Mouse (Mus musculus): ENCODE results near the gene Mphosph6.

Mphosph6 gene

DNA sequence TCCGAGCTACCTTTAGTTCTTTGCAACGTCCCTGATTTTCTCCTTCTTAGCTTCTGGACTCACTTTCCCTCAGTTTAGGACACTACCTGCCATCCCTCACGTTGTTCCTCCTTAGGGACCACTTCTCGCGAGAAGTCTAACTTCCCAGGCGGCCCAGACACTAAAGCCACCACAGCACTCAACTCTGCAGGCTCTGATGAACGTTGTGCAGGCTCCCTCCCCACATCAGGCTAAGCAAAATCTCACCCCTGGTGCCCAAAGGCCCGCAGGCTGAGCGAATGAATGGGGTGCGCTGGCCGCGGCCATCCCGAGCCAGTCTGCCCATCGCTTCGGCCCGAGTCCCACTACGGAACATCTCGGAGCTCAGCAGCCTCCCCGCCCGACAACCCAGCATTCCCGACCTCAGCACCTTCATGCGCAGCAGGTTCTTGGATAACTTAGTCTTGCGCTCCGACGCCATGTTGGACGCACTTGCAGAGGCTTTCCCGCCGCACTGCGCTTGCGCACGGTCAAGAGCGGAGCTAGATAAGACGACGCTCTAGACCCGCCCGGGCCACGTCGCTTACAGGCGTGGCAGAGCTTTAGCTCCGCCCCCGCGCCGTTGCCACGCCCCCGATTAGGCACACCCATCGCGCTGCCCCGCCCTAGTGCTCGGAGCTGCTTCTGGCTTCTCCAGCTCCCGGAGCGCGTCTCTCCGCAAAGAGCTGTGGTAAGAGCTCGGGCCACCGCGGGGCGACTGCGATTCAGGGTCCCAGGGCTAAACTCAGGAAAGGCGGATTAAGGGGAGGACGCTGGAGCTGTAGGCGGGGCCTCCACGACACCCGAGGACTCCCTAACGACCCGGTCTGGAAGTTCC, at the start of gene Mphosph6:
Gene Mphosph6, minus strand, starts transcription at position 501 of the 856 bp plus-strand sequence.
- in situ Hi-C loops (cut with MseI, MboI): no loop called here

- in situ Hi-C loops (cut with MseI, MboI): no loop called here
Measured at GRCm38 (mm10) chr8:117850420-117850819, 48.7 kb upstream of the Mphosph6 start.

GRCm38 (mm10) chr8:117847865-117848264, 46.1 kb upstream of the Mphosph6 start:
- in situ Hi-C loops (cut with MseI, MboI): no loop called here

DNA sequence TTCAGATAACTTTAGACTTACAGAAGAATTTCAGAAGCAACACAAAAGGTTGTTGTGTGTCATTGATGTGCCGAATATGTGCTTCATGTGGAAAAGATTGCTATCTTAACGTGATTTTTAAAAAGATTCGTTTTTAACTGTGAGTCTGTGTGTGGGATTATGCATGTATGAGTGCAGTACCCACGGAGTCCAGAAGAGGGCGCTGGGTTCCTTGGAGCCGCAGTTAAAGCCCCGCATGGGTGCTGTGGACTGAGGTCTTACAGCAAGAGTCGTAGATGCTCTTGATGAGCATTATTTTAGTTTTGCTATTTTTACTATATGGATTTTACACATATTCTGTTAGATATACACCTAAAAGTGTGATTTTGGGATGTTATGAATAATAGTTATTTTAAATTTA, 42.0 kb upstream of the Mphosph6 start:
- in situ Hi-C loops (cut with MseI, MboI): no loop called here

- in situ Hi-C loops (cut with MseI, MboI): no loop called here
Measured at GRCm38 (mm10) chr8:117813524-117813923, 11.8 kb upstream of the Mphosph6 start.

DNA sequence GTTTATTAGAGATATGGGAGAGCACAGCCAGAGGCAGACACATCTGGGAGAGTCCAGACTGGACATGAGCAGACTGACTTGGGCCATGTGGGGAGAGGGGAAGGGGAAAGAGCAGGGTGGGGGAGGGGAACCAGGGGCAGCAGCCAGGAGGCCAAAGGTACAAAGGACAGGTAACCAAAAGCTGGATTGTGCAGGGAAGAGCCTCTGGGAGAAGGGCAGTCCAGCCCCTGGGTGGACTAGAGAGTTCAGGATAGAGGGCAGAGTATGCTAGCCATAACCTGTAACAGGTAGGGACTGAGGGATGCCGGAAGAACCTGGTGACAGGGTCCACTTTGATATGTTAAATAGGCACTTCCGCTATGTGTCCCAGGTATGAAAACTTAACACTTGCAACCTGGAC, 8.9 kb upstream of the Mphosph6 start:
- in situ Hi-C loops (cut with MseI, MboI): no loop called here

GRCm38 (mm10) chr8:117805419-117805818, 3.7 kb upstream of the Mphosph6 start:
- in situ Hi-C loops (cut with MseI, MboI): no loop called here

- in situ Hi-C loops (cut with MseI, MboI): no loop called here
Measured at GRCm38 (mm10) chr8:117802299-117802689, 551 bp upstream of the Mphosph6 start.

DNA sequence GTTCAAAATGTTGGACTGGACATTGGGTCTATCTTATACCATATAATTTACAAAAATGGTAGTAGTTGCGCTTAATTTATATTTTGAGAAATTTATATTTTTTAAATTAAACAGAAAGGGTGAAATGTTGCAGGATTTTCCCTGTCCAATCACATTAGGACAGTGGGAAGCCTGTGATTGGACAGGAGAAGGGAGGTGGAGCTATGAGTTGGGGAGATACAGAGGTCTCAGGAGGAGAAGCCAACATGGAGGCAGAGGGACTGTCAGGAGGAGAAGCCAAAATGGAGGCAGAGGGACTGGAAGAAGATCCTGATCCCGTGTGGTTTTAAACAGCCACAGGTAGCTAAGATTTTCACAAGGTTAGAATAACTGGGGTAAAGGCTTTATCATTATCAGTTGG, 3.7 kb downstream of the Mphosph6 start:
- in situ Hi-C loops (cut with MseI, MboI): no loop called here

- in situ Hi-C loops (cut with MseI, MboI): no loop called here
Measured at GRCm38 (mm10) chr8:117796464-117796863, 5.3 kb downstream of the Mphosph6 start.

DNA sequence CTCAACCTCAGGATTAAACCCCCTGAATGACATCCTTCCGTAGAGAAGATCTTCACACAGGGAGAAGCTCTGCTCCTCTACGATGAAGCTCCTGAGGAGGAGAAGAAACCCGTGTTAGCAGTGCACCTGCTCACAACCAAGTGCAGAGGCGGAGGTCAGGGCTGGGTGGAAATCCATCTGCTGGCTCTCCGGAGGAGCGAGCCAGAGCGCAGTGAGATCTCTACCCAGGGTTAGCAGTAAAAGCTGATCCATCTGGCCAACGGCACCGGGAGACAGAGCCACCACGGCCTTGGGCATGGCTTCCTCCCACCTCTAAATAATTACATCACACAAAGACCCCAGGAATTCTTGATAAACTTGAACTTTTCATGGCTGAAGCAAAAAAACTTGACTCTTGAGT, 7.2 kb downstream of the Mphosph6 start:
- in situ Hi-C loops (cut with MseI, MboI): no loop called here

- in situ Hi-C loops (cut with MseI, MboI): no loop called here
Measured at GRCm38 (mm10) chr8:117792616-117793144, 9.1 kb downstream of the Mphosph6 start.

DNA sequence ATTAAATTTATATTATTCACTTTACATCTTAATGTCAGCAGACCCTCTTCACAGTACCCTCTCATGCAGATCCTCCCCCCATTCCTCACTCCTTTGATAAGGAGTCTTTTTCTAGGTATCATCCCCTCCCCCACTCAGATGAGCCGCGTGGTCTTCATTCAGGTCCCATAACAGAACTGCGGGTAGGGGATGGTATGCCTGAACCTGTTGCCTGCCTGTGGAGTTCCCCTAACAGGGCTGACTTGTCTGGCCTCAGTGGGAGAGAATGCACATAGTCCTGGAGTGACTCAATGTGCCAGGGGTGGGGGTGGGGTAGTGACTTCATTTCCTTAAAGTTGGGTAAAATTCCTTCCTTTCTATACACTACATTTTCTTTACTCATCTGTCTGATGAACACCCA, 15.3 kb downstream of the Mphosph6 start:
- in situ Hi-C loops (cut with MseI, MboI): no loop called here

DNA sequence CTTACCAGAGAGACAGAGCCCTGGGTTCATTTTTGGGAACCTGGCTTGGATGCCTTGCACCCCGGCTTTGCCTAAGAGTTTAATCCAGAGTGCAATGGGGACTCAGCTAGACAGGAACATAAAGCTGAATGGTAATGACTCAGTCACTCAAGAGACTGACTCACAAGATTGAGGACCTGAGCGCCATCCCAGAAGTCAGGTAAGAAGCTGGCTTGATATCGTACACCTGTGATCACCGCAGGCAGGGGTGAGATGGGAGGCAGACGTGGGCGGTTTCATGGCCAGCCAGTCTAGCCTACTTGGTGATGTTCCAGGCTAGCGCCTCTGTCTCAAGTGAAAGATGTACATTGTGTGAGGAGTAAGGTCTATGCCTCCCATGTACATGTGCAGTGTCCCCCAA, 18.7 kb downstream of the Mphosph6 start:
- in situ Hi-C loops (cut with MseI, MboI): no loop called here

- in situ Hi-C loops (cut with MseI, MboI): no loop called here
Measured at GRCm38 (mm10) chr8:117781375-117782129, 20.2 kb downstream of the Mphosph6 start.

DNA sequence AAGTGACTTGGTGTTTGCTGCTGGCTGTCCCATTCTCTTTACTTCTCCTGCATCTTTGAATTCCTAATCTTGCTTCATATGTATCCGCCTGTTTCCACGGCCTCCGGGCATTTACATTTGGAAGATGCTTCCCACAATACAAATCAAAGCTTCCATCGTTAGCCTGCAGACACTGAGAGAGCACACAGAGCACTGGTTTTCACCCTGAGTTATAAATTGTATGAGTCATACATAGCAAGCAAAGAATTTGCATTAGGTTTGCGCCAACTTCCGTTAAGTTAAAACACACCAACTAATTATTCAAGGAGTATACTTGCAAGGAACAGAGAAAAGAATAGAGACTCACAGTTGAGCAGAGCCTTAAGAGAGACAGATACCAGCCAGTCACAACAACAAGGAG, 22.4 kb downstream of the Mphosph6 start:
- in situ Hi-C loops (cut with MseI, MboI): no loop called here

GRCm38 (mm10) chr8:117778531-117779322, 23.0 kb downstream of the Mphosph6 start:
- in situ Hi-C loops (cut with MseI, MboI): no loop called here

- in situ Hi-C loops (cut with MseI, MboI): no loop called here
Measured at GRCm38 (mm10) chr8:117776075-117776474, 25.7 kb downstream of the Mphosph6 start.

- in situ Hi-C loops (cut with MseI, MboI): no loop called here
Measured at GRCm38 (mm10) chr8:117775626-117776025, 26.1 kb downstream of the Mphosph6 start.

DNA sequence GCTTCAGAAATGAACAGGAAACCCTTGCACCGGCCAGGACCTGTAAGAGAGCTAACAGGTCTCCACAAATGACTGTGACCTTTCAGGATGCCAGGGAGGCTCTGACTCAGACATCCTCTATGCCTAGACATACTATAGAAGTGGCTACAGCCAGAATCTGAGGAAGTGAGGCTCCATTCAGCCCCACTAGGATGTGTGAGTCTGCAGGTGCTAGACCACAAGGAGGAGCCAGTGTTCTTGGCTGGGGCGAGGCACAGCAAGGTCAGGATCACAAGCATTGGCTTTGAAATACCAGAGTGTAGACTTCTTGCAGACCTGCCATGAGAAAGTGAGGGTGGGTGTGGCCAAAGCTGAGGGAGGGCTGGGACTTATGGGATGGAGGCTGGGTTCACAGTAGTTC, 29.1 kb downstream of the Mphosph6 start:
- in situ Hi-C loops (cut with MseI, MboI): loop anchor here (5.0 kb wide), 1 partner anchor 90 kb away; no protein-coding TSS in a partner anchor

DNA sequence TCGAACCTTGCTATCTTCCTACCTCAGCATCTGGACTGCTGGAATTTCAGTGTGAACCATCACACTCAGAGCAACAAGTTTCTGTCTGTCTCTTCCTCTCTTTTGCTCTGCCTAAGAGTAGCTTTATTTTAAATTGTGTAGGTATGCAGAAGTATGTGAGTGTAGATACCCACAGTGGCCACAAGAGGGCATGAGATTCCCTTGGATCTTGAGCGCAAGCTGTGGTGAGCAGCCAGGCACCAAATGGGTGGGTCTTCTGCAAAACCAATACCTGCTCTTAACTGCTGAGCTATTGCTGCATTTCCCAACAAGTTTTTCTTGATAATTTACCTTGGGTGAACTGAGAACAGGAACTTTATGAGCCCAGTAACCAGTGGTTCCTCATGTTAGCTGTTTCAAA, 29.6 kb downstream of the Mphosph6 start:
- in situ Hi-C loops (cut with MseI, MboI): loop anchor here (5.0 kb wide), 1 partner anchor 90 kb away; no protein-coding TSS in a partner anchor

Data from mouse trophoblast stem cell (cell line).